Mouse (Mus musculus) CD4-positive, CD25-positive, alpha-beta regulatory T cell, adult 4 months (primary cell): ENCODE results near the gene Lbh. TPM values are rescaled to one million over a fixed set of nuclear protein-coding genes. Genes with fewer than 3 reads are reported as not detected.

ENCODE experiments used
- ATAC-seq: one replicate; pipeline ENCODE4 v1.8.0; 2017
- polyA plus RNA-seq, 2 experiments: library from polyadenylated mRNA; unstranded; fragments of 100-300 nt; shearing (Covaris generic); gene quantifications; one replicate each; pipeline ENCODE4 v1.2.1; 2017

Gene Lbh
- polyA plus RNA-seq, 2 experiments from 2014 or later, result 22.7 to 38.5 TPM

DNA sequence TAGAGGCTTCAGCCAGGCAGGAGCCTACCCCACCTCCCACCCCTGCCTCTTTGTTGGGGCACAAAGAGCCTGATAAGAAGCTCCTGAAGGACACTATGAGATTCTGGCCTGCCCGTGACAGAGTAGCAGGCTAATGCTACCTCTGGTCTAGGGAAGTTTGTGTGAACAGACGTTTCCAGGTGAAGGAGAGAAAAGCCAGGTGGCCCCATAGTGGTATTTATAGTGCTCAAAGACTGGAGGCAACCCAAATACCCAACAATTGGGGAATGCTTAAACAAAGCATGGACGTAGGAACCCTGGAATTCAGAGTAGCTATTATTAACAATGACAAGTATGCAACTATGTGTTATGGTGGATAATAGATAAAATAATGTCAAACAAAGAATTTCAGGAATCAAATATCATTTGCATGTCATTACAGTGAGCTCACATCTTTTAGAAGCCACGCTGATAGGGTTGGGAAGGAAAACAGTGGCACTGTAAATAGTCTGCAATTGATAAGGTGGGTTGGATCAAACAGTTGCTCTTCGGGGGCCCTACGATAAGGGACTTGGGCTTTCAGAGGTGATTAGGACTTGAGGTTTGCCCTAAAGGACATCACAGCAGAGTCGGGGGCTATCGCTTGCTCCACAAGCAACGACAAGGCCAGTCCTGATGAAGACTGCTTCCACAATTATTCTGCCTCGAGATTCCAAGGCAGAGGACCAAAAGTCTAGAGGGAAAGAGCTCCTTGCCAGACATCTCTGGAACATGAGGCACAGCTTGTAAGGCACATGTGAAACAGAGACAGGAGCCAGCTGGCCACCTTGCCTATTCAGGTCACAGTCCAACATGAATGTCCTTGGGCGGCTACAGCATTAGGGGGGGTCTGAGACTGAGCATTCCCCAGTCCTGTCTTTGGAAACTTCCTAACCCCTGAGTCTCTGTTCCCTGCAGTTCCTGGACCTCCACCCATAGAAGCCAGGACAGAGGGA is 58.4 kb downstream of the Lbh start:
- ATAC-seq, result no peak

DNA sequence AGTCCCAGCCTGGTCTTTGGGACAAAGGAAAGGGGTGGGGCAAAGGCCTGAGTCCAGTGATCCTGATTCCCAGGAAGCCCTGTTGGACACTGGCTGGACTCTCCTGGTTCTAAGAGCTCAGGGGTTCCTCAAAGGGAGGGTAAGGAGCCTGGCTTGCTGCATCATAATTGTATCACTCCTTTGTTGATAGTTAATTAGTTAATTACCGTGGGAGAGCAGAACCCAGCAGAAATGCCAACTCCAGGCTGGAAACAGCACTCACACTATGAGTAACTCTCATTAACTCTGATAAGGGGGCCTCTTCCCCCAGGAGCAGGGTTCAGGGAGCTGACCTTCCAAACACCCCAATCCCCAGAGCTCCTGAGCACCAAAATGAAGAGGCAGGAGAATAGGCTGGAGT is 59.5 kb downstream of the Lbh start:
- no peak for ATAC-seq

DNA sequence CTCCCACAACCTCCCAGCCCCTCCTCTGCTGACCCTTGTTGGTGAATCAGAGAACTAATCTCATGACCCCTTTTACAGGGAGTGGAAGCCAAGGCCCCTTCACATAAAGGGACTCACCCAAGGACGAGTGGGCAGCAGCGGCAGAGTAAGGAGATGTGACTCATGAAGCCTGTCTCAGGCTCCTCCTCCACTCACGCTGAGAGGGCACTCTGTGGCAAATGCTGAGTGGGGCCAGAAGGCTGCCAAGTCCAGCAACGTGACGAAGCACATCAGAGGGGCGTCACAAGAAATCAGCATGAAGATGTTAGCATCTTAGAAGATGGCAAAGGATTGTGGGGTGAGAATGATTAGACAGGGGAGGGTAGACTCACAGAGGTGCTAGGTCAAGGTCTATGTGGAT is 64.1 kb downstream of the Lbh start:
- no peak for ATAC-seq

DNA sequence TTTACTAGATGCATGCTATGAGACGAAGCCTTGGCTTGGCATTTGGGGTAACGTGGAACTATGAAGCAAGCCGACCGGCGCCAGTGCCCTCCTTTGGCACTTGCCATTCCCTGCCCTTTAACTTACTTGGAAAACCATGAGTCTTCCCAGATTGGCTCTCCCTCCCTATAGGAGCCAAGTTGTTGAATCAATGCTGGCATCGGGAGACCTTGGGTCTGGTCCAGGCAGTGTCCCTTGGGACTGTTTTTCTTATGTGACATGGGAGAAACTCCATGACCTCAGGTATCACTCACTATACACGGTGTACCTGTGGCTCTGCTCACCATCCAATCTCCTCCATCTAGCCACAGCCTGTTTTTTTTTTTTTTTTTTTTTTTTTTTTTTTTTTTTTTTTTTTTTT is 65.4 kb downstream of the Lbh start:
- no peak for ATAC-seq

DNA sequence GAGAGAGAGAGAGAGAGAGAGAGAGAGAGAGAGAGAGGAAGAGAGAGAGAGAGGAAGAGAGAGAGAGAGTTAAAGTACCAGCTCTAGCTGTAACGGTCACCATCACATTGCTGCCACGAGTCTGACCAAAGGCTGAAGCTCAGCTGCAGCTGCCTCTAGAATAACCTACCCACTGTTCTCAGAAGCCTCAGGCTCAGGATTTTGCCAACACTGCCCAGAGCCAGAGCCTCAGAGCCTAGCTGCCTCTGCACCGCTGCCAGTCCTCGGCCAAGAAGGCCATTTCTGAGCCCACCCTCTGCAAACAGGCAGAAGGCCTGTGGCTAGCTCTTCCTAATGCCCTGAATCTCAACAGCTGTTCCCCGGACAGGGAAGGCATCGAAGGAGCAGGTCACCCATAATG is 70.9 kb downstream of the Lbh start:
- no peak for ATAC-seq

Other genes with a start within 250 kb of the Lbh start
- gene Ypel5, start 81.9 kb upstream of the Lbh start, polyA plus RNA-seq, result 10 to 100 TPM; 70.4 to 82.8 TPM
- 10 to 100 TPM; 83.5 to 84.1 TPM for gene Lclat1, start 189.7 kb downstream of the Lbh start, polyA plus RNA-seq